Mouse (Mus musculus): ENCODE measurements around the gene Bmf.

Gene Bmf

DNA sequence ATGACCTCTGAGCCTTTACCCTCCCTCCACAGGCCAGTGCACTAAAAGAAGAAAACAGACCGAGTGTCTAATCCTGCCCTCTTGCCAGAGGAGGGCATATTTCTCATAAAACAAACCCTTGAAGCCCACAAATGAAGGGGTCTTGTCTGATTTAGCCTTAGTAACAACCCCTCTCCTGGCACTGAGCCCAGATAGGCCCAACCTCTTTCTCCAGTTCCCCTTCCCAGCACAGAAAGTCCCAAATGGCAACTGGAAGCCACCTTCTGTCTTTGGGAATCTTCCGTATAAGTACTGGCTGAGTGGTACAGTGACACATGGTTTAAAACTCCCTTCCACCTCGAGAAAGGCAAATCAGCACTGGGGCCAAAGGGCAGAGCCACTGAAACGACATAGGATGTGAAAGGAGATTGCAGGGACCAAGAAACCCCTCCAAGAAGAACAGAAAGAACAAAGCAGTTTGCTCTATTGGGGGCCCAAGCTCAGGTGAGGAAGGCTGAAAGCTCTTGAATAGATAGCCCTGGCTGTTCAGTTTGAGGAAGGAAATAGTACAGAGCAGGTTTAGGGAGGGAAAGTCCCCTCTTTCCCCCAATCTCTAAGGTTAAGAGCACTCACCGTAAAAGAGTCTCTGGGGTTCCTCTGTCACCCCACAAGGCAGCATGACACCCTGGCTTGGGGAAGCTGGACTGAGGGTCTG lies 3.2 kb downstream of the Bmf start:
- in situ Hi-C loops (cut with MboI; ENCODE audit: low pct_unique_long_range_greater_than_20kb in 1 of 2, low sequenced_read_pairs in 2 of 2, unreplicated experiment in 1 of 2), result no loop called here

DNA sequence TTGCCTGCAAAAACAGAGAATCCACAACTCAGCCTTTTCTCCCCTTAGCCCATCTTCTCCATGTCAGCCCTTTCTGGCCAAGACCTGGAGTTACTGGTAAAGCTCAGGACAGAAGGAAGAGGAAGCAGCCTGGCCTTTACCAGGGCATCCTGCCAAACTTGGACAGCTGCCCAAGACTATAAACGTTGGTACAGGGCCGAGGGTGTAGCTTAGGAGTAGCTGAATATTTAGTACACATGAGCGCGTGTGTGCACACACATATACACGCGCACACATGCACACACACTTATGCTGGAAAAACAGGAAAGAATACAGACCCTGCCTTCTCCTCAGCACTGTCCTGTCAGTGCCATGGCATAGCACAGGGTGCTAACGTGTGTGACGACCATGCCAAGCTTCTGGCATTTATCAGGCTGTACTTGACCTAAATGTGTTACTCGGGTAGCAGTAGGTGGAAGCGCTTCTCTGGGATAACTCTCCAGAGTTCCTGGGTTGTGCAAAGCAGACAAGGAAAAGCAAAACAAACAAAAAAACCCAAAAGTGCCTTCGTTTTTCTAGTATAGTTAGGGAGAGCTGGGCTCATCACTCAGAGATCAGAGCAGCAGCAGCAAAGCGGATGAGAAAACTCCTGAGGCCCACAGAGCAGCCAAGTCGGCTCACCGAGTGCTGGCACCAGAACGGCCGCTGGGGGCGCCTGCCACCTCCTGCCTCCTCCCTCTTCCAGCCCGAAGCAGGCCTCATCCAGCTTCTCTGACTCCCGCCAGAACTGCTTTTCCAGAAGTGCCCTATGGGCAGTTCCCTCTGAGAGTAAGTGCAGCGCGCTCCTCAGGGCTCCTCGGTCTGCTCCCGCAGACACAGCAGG lies 4.0 kb downstream of the Bmf start:
- in situ Hi-C loops (cut with MboI; ENCODE audit: low pct_unique_long_range_greater_than_20kb in 1 of 2, low sequenced_read_pairs in 2 of 2, unreplicated experiment in 1 of 2), result no loop called here

DNA sequence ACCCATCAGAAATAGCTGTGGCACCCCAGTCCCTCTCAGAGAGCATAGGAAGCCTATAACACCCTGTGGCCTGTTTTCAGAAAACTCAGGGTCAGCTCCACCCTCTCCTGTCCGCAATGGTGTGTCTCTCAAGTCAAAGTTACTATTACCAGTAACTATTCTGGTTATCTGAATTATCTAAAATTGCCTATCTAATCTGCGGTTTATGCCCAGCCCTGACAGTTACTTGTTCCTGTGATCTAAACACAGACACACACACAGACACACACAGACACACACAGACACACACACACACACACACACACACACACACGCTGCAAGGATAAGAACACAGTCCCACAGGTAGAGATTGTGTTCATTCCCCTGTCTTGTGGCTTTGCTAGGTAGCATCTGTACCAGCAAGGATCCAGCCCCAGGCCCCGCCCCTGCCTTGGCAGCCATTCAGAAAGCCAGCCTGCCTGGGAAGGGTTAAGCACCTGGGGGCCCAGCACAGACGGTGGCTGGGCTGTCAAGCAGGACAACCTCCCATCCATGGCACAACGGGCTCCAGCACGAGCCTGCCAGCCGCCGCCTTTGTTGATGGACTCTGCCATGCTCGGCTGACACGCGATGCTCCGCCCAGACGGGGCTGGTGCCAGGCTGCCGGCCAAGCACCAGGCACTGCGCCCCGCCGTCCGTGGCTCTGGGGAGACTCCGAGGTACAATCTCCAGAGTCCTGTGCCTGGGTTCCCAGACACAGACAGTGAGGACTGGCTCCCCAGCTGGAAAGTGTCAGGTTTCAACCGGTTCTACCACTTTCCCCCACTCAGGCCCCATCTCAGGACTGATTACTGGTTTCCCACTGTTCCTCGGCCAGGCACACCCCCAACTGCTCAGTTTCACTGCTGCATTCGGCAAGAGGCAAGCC lies 5.3 kb downstream of the Bmf start:
- in situ Hi-C loops (cut with MboI; ENCODE audit: low pct_unique_long_range_greater_than_20kb in 1 of 2, low sequenced_read_pairs in 2 of 2, unreplicated experiment in 1 of 2), result no loop called here

DNA sequence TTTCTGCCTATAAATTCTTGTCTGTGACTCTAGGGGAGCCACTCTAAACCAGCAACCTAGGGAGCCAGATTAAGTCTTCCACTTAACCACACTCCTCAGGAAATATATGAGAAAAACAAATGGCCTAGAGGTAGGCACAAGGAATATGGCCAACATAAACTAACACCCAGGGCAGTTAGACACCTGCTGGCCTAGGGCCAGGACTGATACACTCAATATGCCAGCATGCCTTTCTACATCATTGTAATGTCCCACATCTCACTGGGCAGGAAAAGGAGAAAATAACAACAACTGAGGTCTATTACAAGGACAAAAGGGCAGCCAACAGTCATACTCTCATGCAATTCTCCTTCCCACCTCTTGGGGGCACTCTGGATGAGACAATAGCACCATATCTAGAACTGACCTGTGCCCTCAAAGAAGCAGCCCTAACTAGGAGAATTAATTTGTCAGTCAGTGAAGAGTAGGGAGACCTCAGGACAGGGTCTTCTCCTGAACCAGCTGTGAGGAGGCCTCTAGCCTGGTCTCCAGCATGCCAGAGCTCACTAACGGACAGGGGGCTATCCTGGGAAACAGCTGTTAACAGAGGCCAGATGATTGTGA lies 6.4 kb downstream of the Bmf start:
- in situ Hi-C loops (cut with MboI; ENCODE audit: low pct_unique_long_range_greater_than_20kb in 1 of 2, low sequenced_read_pairs in 2 of 2, unreplicated experiment in 1 of 2), result no loop called here

DNA sequence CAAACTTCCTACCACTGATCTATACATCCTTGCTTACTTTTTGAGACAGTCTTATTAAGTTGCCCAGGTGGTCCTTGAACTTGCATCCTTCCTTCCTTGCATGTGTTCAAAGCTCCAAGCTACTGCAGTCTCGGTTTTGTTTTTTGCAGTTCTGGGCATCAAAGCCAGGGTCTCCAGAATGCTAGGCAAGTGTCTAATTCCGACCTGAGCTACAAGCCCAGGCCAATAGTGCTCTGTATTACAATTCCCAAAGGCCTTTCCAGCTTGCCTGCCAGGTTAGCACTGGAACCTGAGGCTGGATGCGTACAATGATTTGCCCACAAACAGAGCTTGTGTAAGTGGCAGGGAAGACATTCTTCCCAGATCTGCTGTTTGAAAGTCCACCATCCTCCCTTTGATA lies 7.8 kb downstream of the Bmf start:
- in situ Hi-C loops (cut with MboI; ENCODE audit: low pct_unique_long_range_greater_than_20kb in 1 of 2, low sequenced_read_pairs in 2 of 2, unreplicated experiment in 1 of 2), result no loop called here

DNA sequence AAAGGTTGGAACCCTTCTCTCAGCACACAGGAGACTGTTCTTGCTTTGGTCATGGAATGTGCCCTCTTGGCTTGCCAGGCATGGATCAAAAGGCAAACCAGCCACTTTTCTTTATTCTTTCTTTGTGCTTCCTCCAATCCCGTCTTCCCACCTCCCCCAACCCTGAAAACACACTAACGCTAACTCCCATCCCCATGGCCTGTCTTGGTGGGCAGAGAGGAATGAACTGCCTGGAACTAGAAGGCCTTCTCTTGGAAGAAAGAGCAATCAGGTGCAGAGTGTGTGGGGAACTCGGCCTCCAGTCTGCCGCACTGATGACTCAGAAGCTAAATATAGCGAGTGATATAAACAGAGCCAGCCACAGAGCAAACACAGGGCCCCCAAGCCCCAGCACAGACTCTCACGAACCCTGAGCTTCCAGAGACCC lies 8.8 kb downstream of the Bmf start:
- in situ Hi-C loops (cut with MboI; ENCODE audit: low pct_unique_long_range_greater_than_20kb in 1 of 2, low sequenced_read_pairs in 2 of 2, unreplicated experiment in 1 of 2), result no loop called here

DNA sequence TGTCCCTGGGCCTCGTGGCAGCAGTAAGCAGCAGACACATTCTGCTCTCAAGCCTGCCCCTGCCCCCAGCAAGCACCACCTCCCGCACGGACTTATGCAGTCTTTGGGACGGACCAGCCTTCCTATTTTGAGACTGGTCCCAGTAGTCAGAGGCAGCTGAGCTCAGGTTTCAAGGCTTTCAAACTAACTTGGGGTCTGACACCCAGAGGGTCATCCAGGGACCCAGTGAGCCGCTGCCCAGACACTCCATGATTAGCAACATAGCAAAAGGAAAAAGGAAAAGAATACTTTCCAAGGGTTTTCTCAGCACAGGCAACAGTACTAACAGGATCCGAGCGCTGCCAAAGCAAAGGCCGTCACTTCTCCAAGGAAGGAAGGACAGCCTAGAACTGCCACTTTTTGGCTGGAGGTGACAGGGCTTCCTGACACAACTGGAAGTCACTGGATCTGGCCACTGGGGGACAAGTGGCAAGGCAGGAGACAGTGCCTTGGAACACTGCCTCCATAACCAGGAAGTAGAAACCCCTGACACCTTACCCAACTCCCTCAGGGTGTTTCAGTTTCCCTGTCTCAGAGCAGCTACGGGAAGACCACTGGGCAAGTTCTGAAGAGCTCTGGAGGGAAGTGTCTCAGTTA lies 9.5 kb downstream of the Bmf start:
- in situ Hi-C loops (cut with MboI; ENCODE audit: low pct_unique_long_range_greater_than_20kb in 1 of 2, low sequenced_read_pairs in 2 of 2, unreplicated experiment in 1 of 2), result loop anchor here in 1 of 2 experiments (5.0 kb wide), 1 partner anchor 53 kb away; no protein-coding TSS in a partner anchor

DNA sequence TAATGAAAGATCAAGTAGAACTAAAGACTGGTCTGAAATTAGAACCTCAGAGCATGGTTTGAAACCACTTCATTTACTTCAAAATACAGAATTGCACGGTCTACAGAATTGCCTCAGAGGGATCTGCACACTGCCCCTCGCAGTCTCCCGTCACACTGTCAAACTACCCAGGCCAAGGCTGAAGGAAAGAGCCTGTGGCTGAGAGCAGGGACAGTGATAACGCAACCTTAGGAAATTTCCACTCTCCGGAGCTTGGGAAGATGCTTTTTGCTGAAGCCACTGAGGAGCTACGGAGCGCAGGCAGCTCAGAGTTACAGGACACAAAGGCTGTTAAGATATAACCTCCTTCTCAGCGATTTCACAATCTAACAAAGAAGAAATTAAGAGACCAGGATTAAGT lies 10.4 kb downstream of the Bmf start:
- in situ Hi-C loops (cut with MboI; ENCODE audit: low pct_unique_long_range_greater_than_20kb in 1 of 2, low sequenced_read_pairs in 2 of 2, unreplicated experiment in 1 of 2), result loop anchor here in 1 of 2 experiments (5.0 kb wide), 1 partner anchor 52 kb away; no protein-coding TSS in a partner anchor

DNA sequence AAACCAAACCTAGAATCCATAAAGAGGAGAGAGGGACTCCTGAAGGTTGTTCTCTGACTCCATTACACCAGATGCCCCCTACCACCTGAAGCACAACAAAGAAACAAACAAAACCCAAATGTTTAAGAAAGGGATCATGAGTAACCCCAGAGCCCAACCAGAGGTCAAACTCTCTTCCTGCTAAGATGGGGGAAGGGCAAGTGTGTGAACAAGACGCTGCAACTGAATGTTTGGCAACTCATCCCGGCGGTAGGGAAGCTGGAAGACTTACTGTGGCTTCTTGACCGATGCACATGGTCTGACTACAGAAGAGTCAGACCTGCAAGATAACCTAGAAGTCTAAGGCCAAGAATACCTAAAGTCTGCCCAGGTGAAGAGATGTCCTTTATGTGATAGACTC lies 12.3 kb downstream of the Bmf start:
- in situ Hi-C loops (cut with MboI; ENCODE audit: low pct_unique_long_range_greater_than_20kb in 1 of 2, low sequenced_read_pairs in 2 of 2, unreplicated experiment in 1 of 2), result loop anchor here in 1 of 2 experiments (5.0 kb wide), 1 partner anchor 50 kb away; no protein-coding TSS in a partner anchor

DNA sequence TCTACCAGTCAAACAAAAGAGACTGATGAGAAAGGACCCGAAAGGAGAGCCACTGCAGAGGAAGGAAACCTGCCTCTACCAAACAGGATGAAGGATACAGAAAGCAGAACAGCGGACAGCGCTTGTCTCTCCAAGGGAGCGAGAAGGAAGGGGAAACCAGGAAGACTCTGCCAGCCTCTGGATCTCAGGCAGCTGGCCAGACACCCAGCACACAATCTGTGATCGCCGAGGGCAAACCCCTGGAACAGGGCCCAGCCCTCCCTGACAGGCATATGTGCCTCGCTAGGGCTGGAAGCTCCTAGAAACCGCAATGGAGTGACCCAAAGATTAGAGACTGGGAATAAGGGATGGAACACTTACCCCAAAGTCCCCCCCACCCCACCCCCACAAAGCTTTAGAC lies 12.9 kb downstream of the Bmf start:
- in situ Hi-C loops (cut with MboI; ENCODE audit: low pct_unique_long_range_greater_than_20kb in 1 of 2, low sequenced_read_pairs in 2 of 2, unreplicated experiment in 1 of 2), result loop anchor here in 1 of 2 experiments (5.0 kb wide), 1 partner anchor 49 kb away; no protein-coding TSS in a partner anchor

DNA sequence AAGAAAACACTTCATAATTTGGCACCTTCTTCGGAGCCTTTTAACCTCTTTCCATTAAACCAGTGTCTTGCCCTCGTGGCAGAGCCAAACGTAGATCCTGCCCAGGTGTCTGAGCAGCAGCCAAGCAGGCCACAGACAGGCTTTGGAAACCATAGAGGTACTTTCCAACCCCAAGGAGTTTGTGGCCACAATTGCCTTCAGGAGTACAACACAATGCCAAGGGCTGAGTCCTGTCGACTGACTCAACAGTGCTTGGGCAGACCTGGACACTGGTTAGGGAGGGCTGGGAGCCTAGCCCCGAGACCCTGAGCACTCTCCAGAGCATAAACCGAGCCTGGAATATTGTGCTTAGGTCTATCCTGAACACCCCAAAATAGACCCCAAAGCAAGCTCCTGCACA lies 13.4 kb downstream of the Bmf start:
- in situ Hi-C loops (cut with MboI; ENCODE audit: low pct_unique_long_range_greater_than_20kb in 1 of 2, low sequenced_read_pairs in 2 of 2, unreplicated experiment in 1 of 2), result loop anchor here in 1 of 2 experiments (5.0 kb wide), 1 partner anchor 49 kb away; no protein-coding TSS in a partner anchor

DNA sequence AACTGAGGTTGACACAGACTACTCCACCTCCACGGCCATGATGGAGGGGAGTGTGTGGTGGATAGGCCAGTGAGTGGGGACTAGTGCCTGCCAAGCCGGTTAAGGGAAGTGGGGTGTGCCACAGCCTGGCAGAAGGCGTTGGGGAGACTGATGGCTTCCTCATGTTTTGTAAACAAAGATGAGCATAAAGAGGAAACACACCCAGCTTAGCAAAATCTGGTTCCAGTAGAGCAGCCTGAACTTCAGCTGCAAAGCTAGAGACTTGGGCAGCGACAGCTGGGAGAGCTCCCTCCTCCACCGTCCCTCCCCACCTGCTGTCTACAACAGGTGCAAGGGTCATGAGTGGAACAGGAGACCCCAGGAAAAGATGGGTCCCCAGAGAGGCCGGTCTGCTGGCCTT lies 15.5 kb downstream of the Bmf start:
- in situ Hi-C loops (cut with MboI; ENCODE audit: low pct_unique_long_range_greater_than_20kb in 1 of 2, low sequenced_read_pairs in 2 of 2, unreplicated experiment in 1 of 2), result no loop called here

DNA sequence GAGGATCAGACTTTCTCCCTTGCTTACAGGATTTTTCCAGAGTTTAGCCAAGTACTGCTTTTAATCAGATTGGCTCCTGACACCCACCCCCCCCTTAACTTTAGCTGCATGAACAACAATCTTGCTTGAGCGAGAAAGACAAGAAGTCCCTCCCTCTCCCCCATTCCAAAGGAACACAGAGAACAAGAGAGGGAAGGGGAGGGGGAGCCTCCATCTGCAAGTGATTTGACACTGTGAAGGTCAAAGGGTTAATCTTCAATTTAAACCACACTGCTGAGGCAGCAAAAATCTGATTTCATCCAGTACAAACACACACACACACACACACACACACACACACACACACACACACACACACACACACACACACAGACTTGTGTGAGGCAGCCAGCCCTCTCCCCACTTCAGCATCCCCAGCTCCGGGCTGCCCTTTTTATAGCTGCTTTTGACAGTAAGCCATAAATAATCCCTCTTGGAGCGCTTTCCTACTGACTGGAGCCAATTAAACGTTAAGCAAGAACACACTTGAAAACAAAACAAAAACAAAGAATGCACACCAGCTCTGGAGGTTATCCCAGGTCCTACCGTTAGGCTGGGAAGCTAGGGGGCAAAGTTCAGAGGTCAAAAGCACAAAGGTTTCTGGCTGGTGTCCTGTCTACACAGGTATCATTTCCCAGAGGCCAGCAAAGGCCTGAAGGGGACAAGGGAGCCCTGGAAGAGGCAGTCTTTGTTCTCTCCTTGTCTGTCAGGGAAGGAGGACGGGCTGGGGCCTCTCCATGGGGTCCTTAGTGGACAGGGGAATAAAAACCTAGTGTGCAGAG lies 16.4 kb downstream of the Bmf start:
- in situ Hi-C loops (cut with MboI; ENCODE audit: low pct_unique_long_range_greater_than_20kb in 1 of 2, low sequenced_read_pairs in 2 of 2, unreplicated experiment in 1 of 2), result no loop called here

DNA sequence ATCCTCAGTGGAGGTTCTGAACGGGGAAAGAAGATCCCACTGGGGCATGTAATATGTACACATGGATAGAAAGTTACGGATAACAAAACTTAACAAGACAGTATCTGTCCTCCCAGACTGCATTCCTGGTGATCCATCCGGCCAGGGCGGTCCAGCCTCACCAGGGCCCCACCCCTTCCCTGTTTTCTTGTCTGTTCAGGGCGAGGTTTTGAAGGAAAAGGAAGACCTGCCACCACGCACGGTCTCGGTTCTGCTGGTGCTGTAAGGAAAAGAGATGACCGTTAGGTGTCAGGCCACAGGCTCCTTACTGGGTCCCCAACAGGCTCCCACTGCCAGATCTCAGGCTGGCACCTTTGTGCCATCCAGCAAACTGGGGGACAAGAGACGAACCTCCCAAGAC lies 17.1 kb downstream of the Bmf start:
- in situ Hi-C loops (cut with MboI; ENCODE audit: low pct_unique_long_range_greater_than_20kb in 1 of 2, low sequenced_read_pairs in 2 of 2, unreplicated experiment in 1 of 2), result no loop called here

DNA sequence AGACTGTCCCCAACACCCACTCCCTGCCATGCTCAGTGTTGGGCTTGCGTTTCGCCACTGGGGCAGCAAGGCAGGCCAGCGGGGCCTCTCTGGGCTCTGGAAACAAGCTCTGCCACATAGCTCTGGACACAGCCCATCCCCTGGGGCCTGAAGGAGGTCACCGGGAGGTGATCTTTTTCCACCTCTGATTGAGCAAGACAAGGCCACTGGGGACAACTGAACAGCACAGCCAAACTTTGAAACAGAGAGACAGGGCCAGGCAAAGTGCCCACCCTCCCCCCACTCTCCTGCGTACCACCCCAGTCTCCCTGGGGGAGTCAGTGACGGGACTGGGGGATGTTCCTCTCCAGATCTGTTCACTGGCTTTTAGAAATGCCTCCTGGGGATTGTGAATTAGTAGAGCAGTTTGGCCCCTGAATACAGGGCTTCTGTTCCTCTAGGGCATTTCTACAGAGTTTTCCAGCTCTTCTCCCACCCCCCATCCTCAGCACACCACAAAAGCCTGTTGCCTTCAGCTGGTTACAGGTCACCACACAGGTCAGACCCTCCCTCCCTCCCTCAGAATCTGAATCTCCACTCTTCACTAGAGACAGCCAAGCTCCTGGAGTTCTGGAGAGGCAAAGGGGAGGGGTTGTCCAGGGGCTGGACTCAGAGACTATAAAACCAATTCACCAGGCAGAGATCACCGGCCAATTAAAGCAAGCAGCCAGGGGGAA lies 19.9 kb downstream of the Bmf start:
- in situ Hi-C loops (cut with MboI; ENCODE audit: low pct_unique_long_range_greater_than_20kb in 1 of 2, low sequenced_read_pairs in 2 of 2, unreplicated experiment in 1 of 2), result no loop called here

DNA sequence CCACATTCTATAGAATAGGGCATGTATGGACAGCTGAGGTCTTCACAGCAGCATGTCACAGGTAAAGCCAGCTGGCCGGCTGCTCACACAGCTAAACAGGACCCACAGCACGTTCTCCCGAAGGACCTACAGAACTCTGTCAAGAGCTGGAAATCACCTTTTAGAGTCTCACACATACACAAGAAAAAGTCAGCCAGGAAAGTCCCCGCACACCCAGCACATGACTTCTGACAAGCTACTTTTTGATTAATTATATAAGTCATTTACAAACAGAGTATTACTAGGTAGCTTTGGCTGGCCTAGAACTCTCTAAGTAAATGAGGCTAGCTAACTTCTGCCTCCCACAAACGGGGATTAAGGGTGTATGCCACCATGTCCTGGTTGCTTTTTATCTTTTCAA lies 22.9 kb downstream of the Bmf start:
- in situ Hi-C loops (cut with MboI; ENCODE audit: low pct_unique_long_range_greater_than_20kb in 1 of 2, low sequenced_read_pairs in 2 of 2, unreplicated experiment in 1 of 2), result no loop called here
